Mouse (Mus musculus): ENCODE data around the gene Fpr-rs4. TPM values are rescaled to one million over a fixed set of nuclear protein-coding genes. Genes with fewer than 3 reads are reported as not detected.

The Fpr-rs4 gene
- not detected for polyA plus RNA-seq (2014; fragmentation: Illumina TruSeq; extraction: RNeasy Lipid Tissue Mini Kit (QIAGEN cat#74804); ENCODE audit: low read depth, low replicate concordance)

GRCm38 (mm10) chr17:18021433-18021832 lies at the start of gene Fpr-rs4:
TSS of gene Fpr-rs4 (plus strand) at chr17:18021733.

DNA sequence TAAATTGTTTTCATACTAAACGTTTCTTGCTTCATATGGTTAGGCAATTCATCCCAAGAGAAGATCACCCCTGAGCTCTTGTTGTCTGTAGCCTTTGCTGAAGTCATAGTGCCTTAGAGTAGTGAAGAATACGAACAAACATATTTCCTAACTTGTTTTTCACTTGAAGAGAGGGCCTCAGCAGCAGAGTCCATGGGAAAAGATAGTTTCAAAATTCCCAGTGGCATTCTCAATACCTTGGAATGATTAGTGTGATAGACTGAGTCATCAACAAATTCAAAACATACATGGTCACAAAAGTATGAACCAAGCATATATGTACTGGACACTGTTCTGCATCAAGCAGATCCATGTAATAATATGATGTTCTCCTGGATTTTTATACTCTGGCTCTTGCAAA lies 27.6 kb downstream of the Fpr-rs4 start, which contains the start of gene Vmn2r124:
Gene Vmn2r124, plus strand, starts transcription at position 301 of the 400 bp plus-strand sequence.

Other genes with a start within 250 kb of the Fpr-rs4 start
- 78.4 TPM for gene Spaca6, start 194.6 kb upstream of the Fpr-rs4 start, polyA plus RNA-seq (2014; fragmentation: Illumina TruSeq; extraction: RNeasy Lipid Tissue Mini Kit (QIAGEN cat#74804); ENCODE audit: low read depth, low replicate concordance)
- gene Has1, start 166.5 kb upstream of the Fpr-rs4 start, polyA plus RNA-seq (2014; fragmentation: Illumina TruSeq; extraction: RNeasy Lipid Tissue Mini Kit (QIAGEN cat#74804); ENCODE audit: low read depth, low replicate concordance), result not detected
- not detected for gene Fpr1, start 137.8 kb upstream of the Fpr-rs4 start, polyA plus RNA-seq (2014; fragmentation: Illumina TruSeq; extraction: RNeasy Lipid Tissue Mini Kit (QIAGEN cat#74804); ENCODE audit: low read depth, low replicate concordance)
- not detected for gene Fpr2, start 133.9 kb upstream of the Fpr-rs4 start, polyA plus RNA-seq (2014; fragmentation: Illumina TruSeq; extraction: RNeasy Lipid Tissue Mini Kit (QIAGEN cat#74804); ENCODE audit: low read depth, low replicate concordance)
- not detected for gene Fpr3, start 133.9 kb upstream of the Fpr-rs4 start, polyA plus RNA-seq (2014; fragmentation: Illumina TruSeq; extraction: RNeasy Lipid Tissue Mini Kit (QIAGEN cat#74804); ENCODE audit: low read depth, low replicate concordance)
- not detected for gene Vmn2r124, start 27.7 kb downstream of the Fpr-rs4 start, polyA plus RNA-seq (2014; fragmentation: Illumina TruSeq; extraction: RNeasy Lipid Tissue Mini Kit (QIAGEN cat#74804); ENCODE audit: low read depth, low replicate concordance)
- not detected for gene Vmn2r91, start 63.3 kb downstream of the Fpr-rs4 start, polyA plus RNA-seq (2014; fragmentation: Illumina TruSeq; extraction: RNeasy Lipid Tissue Mini Kit (QIAGEN cat#74804); ENCODE audit: low read depth, low replicate concordance)
- gene Vmn2r92, start 130.2 kb downstream of the Fpr-rs4 start, polyA plus RNA-seq (2014; fragmentation: Illumina TruSeq; extraction: RNeasy Lipid Tissue Mini Kit (QIAGEN cat#74804); ENCODE audit: low read depth, low replicate concordance), result 0.10 TPM

All from testis, adult 10 weeks (tissue).